16 mouse cellular contexts compared by ENCODE assay signal in the genomic region with DNA sequence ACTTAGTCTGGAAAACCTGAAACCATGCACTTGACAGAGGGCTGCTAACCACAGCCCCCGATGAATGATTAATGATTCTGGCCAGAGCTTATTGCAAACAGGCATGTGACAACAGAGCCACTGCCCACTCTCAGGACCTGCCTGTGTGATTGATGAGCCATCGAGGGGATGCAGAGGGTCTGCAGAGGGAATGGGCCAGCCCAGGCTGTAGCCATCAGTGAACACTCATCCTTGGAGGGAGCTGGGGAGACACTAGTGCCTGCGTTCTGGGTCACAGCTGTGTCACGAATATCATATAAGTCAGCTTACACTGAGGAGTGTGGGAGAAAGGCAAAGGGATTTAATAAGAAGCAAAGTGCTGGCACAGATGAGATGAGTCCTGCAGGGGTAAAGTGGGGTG.
DNase-seq lines count a peak whose midpoint lies in the region; ATAC-seq and TF ChIP-seq lines count a peak whose summit lies in the region.
"Had no signal": no experiment of that assay in that cellular context is flagged by ENCODE, and none has a peak within 500 bp of the region (broad histone marks: within the 10 kb centered on the region; RNA-seq: fewer than 3 reads in every experiment).

No protein-coding gene starts in this region.

- H3K9ac ChIP-seq in embryonic facial prominence, embryonic 11.5 days (replicated peaks; ENCODE audit: low read length), result no peak overlapping the region
- no peak overlapping the region for H3K9ac ChIP-seq in lung, embryonic 15.5 days
- no peak overlapping the region for H3K9ac ChIP-seq in lung, postnatal 0 days (replicated peaks; ENCODE audit: low read depth)
- H3K9ac ChIP-seq in hindbrain, embryonic 13.5 days, result no peak overlapping the region
- no peak overlapping the region for H3K9ac ChIP-seq in neural tube, embryonic 13.5 days
- H3K9ac ChIP-seq: embryonic facial prominence, embryonic 15.5 days; limb, embryonic 12.5 days; liver, embryonic 15.5 days; midbrain, embryonic 15.5 days had no signal

- 62% methylated on average over 4 of the region's 4 CpGs for WGBS in embryonic facial prominence, embryonic 11.5 days
- 74% methylated on average over 4 of the region's 4 CpGs for WGBS in embryonic facial prominence, embryonic 10.5 days
- 11% methylated on average over 4 of the region's 4 CpGs for WGBS in lung, embryonic 15.5 days
- WGBS in lung, postnatal 0 days, result 10% methylated on average over 4 of the region's 4 CpGs
- WGBS in hindbrain, embryonic 13.5 days, result 56% methylated on average over 4 of the region's 4 CpGs
- 58% methylated on average over 4 of the region's 4 CpGs for WGBS in neural tube, embryonic 13.5 days

- no peaks in the 10 kb centered on the region for H3K9me3 ChIP-seq in embryonic facial prominence, embryonic 11.5 days (replicated peaks; ENCODE audit: control insufficient read depth, low read length)
- no peaks in the 10 kb centered on the region for H3K9me3 ChIP-seq in embryonic facial prominence, embryonic 10.5 days
- H3K9me3 ChIP-seq in lung, embryonic 15.5 days, result no peaks in the 10 kb centered on the region
- no peaks in the 10 kb centered on the region for H3K9me3 ChIP-seq in lung, postnatal 0 days (ENCODE audit: low read length)
- H3K9me3 ChIP-seq in hindbrain, embryonic 13.5 days, result no peaks in the 10 kb centered on the region
- no peaks in the 10 kb centered on the region for H3K9me3 ChIP-seq in neural tube, embryonic 13.5 days
- H3K9me3 ChIP-seq: embryonic facial prominence, embryonic 15.5 days; forebrain, embryonic 10.5 days; limb, embryonic 12.5 days; liver, embryonic 15.5 days; midbrain, embryonic 15.5 days had no signal

- H3K4me1 ChIP-seq in embryonic facial prominence, embryonic 11.5 days (ENCODE audit: control insufficient read depth, insufficient read depth, low read length), result no peaks in the 10 kb centered on the region
- H3K4me1 ChIP-seq in embryonic facial prominence, embryonic 10.5 days, result peaks cover 20% of the 10 kb centered on the region
- peaks cover 10% of the 10 kb centered on the region for H3K4me1 ChIP-seq in lung, embryonic 15.5 days
- no peaks in the 10 kb centered on the region; the same call in 1 of the 2 replicates for H3K4me1 ChIP-seq in lung, postnatal 0 days (ENCODE audit: insufficient read depth, low read depth, low read length)
- H3K4me1 ChIP-seq in hindbrain, embryonic 13.5 days (replicated peaks), result peaks cover 12% of the 10 kb centered on the region
- no peaks in the 10 kb centered on the region for H3K4me1 ChIP-seq in neural tube, embryonic 13.5 days (replicated peaks)
- H3K4me1 ChIP-seq: liver, embryonic 15.5 days; midbrain, embryonic 15.5 days had no signal

- TF ChIP-seq CTCF in lung, postnatal 0 days (IDR thresholded peaks at IDR 0.05), result no peak

- peak; percentile 84 for ATAC-seq in embryonic facial prominence, embryonic 11.5 days (replicated peaks; ENCODE audit: insufficient number of reproducible peaks, low FRiP score, low TSS enrichment, low read depth)
- ATAC-seq in lung, embryonic 15.5 days (ENCODE audit: borderline replicate concordance, extremely low read depth, low FRiP score, low TSS enrichment), result peak; percentile 70; the same call in 1 of the 2 replicates
- no peak for ATAC-seq in lung, postnatal 0 days
- peak; percentile 72; the same call in 1 of the 2 replicates for ATAC-seq in hindbrain, embryonic 13.5 days (ENCODE audit: low FRiP score)
- peak; percentile 19; the same call in 1 of the 2 replicates for ATAC-seq in neural tube, embryonic 13.5 days (ENCODE audit: low read depth)
- ATAC-seq: midbrain, embryonic 15.5 days had no signal

- H3K27me3 ChIP-seq in embryonic facial prominence, embryonic 11.5 days (ENCODE audit: control insufficient read depth, insufficient read depth, low read length), result no peaks in the 10 kb centered on the region
- no peaks in the 10 kb centered on the region for H3K27me3 ChIP-seq in embryonic facial prominence, embryonic 10.5 days (replicated peaks; ENCODE audit: low read depth, poor library complexity, severe bottlenecking)
- H3K27me3 ChIP-seq in lung, embryonic 15.5 days, result no peaks in the 10 kb centered on the region
- 0 out of 2 replicates have a peak, but pooled peaks cover 3% of the 10 kb centered on the region for H3K27me3 ChIP-seq in lung, postnatal 0 days (replicated peaks; ENCODE audit: insufficient read depth, low read length)
- H3K27me3 ChIP-seq in hindbrain, embryonic 13.5 days, result no peaks in the 10 kb centered on the region
- no peaks in the 10 kb centered on the region for H3K27me3 ChIP-seq in neural tube, embryonic 13.5 days
- H3K27me3 ChIP-seq: embryonic facial prominence, embryonic 15.5 days; limb, embryonic 12.5 days; liver, embryonic 15.5 days; midbrain, embryonic 15.5 days had no signal

- TF ChIP-seq EP300 in lung, postnatal 0 days (IDR thresholded peaks at IDR 0.05), result no peak

- H3K4me2 ChIP-seq in embryonic facial prominence, embryonic 11.5 days (ENCODE audit: low read depth, low read length), result no peak overlapping the region
- H3K4me2 ChIP-seq in lung, embryonic 15.5 days, result no peak overlapping the region
- no peak overlapping the region for H3K4me2 ChIP-seq in lung, postnatal 0 days (replicated peaks; ENCODE audit: low read depth, low read length)
- H3K4me2 ChIP-seq in hindbrain, embryonic 13.5 days, result no peak overlapping the region
- no peak overlapping the region for H3K4me2 ChIP-seq in neural tube, embryonic 13.5 days
- H3K4me2 ChIP-seq: embryonic facial prominence, embryonic 15.5 days; limb, embryonic 12.5 days; liver, embryonic 15.5 days; midbrain, embryonic 15.5 days had no signal

- H3K27ac ChIP-seq in embryonic facial prominence, embryonic 11.5 days (replicated peaks; ENCODE audit: low read depth, low read length), result no peak overlapping the region
- no peak overlapping the region for H3K27ac ChIP-seq in embryonic facial prominence, embryonic 10.5 days (replicated peaks)
- no peak overlapping the region for H3K27ac ChIP-seq in lung, embryonic 15.5 days
- H3K27ac ChIP-seq in lung, postnatal 0 days (ENCODE audit: low read length), result no peak overlapping the region
- no peak overlapping the region for H3K27ac ChIP-seq in hindbrain, embryonic 13.5 days
- no peak overlapping the region for H3K27ac ChIP-seq in neural tube, embryonic 13.5 days (replicated peaks)
- H3K27ac ChIP-seq: forebrain, embryonic 10.5 days; limb, embryonic 12.5 days; liver, embryonic 15.5 days; midbrain, embryonic 15.5 days had no signal

- no peak for DNase-seq in embryonic facial prominence, embryonic 11.5 days (ENCODE audit: low spot score)
- DNase-seq in embryonic facial prominence, embryonic 10.5 days (ENCODE audit: low spot score), result no peak
- DNase-seq in lung, postnatal 0 days (ENCODE audit: low spot score), result no peak
- no peak for DNase-seq in adrenal gland, postnatal 10 days
- no peak for DNase-seq in layer of hippocampus, adult 8-10 months (ENCODE audit: low spot score in 2 of 2)
- DNase-seq: cerebellum, postnatal 10 days; kidney, adult 18-20 months; thymus, postnatal 36 days had no signal

- H3K4me3 ChIP-seq in embryonic facial prominence, embryonic 11.5 days (ENCODE audit: low read depth, low read length), result no peak overlapping the region
- no peak overlapping the region for H3K4me3 ChIP-seq in embryonic facial prominence, embryonic 10.5 days
- H3K4me3 ChIP-seq in lung, embryonic 15.5 days, result no peak overlapping the region
- H3K4me3 ChIP-seq in lung, postnatal 0 days (ENCODE audit: low read depth, low read length), result no peak overlapping the region
- H3K4me3 ChIP-seq in hindbrain, embryonic 13.5 days, result no peak overlapping the region
- no peak overlapping the region for H3K4me3 ChIP-seq in neural tube, embryonic 13.5 days
- H3K4me3 ChIP-seq: embryonic facial prominence, embryonic 15.5 days; forebrain, embryonic 10.5 days; limb, embryonic 12.5 days; liver, embryonic 15.5 days; midbrain, embryonic 15.5 days had no signal

- H3K36me3 ChIP-seq in embryonic facial prominence, embryonic 11.5 days (replicated peaks; ENCODE audit: control insufficient read depth, insufficient read depth, low read depth, low read length), result no peaks in the 10 kb centered on the region
- no peaks in the 10 kb centered on the region for H3K36me3 ChIP-seq in embryonic facial prominence, embryonic 10.5 days (replicated peaks)
- no peaks in the 10 kb centered on the region for H3K36me3 ChIP-seq in lung, embryonic 15.5 days
- no peaks in the 10 kb centered on the region for H3K36me3 ChIP-seq in lung, postnatal 0 days (ENCODE audit: insufficient read depth, low read length)
- no peaks in the 10 kb centered on the region for H3K36me3 ChIP-seq in hindbrain, embryonic 13.5 days
- H3K36me3 ChIP-seq in neural tube, embryonic 13.5 days, result no peaks in the 10 kb centered on the region
- H3K36me3 ChIP-seq: embryonic facial prominence, embryonic 15.5 days; forebrain, embryonic 10.5 days; limb, embryonic 12.5 days; liver, embryonic 15.5 days; midbrain, embryonic 15.5 days had no signal
